Mouse (Mus musculus) urinary bladder, postnatal 25 days (tissue): ENCODE measurements at regions not wholly inside any gene's neighbourhood (a gene's known extent, or its start where the extent isn't known, plus 50 kb on each side); places are given as distances from the start of the nearest gene placed in this dataset.

Experiments used
- DNase-seq: peaks from one replicate; pipeline ENCODE4 v3.0.0; 2022; ENCODE audit warnings: low spot score

- no peak for DNase-seq
These were observed 243.4 kb upstream of the Brinp1 start for GRCm38 (mm10) chr4:69197577-69197976.

GRCm38 (mm10) chr4:69196094-69196493 lies 241.9 kb upstream of the Brinp1 start:
- no peak for DNase-seq

GRCm38 (mm10) chr4:69195645-69196044 lies 241.4 kb upstream of the Brinp1 start:
- peak; percentile 35 for DNase-seq
